Comparison of ENCODE assay signal across 17 mouse cellular contexts in genomic region chr1:91692709-91693460, GRCm38 (mm10).
"Had no signal": no experiment of that assay in that cellular context is flagged by ENCODE, and none has a peak within 500 bp of the region (broad histone marks: within the 10 kb centered on the region; RNA-seq: fewer than 3 reads in every experiment).

No protein-coding gene starts in this region.

- H3K4me3 ChIP-seq: limb, embryonic 12.5 days; limb, embryonic 15.5 days; megakaryocyte, embryonic 14.5 days; midbrain, embryonic 10.5 days; midbrain, embryonic 13.5 days had no signal

- H3K4me1 ChIP-seq: limb, embryonic 12.5 days; limb, embryonic 15.5 days; megakaryocyte, embryonic 14.5 days; midbrain, embryonic 13.5 days had no signal

- H3K27ac ChIP-seq: limb, embryonic 12.5 days; limb, embryonic 15.5 days; liver, embryonic 14.5 days; midbrain, embryonic 10.5 days; midbrain, embryonic 13.5 days had no signal

- DNase-seq: kidney, adult 9 months; kidney, postnatal 14 days; kidney, postnatal 4 days; left cerebral cortex, postnatal 4 days; liver, postnatal 0 days; lung, embryonic 14.5 days; right cerebral cortex, adult 18-20 months; right cerebral cortex, postnatal 25 days; spleen, adult 18-20 months; thymus, adult 18-20 months; thymus, postnatal 4 days had no signal
